Mouse (Mus musculus) heart, postnatal 14 days (tissue): ENCODE results near the gene Ccno. TPM values are rescaled to one million over a fixed set of nuclear protein-coding genes. Genes with fewer than 3 reads are reported as not detected.

Experiments
- microRNA-seq, 2 experiments: library from miRNA; unstranded; fragments of <30 nt; microRNA quantifications; one replicate each; pipeline ENCODE4 v1.2.0; 2021 to 2022
- total RNA-seq, 2 experiments: library from RNA; stranded (reverse); gene quantifications; 2 replicates each; pipeline ENCODE4 v1.2.3; 2021

Ccno gene
- total RNA-seq, 2 experiments from 2014 or later: 0.19 TPM; not detected in 1

Small RNA genes within 50 kb of the gene (microRNA-seq; reads per million reads assigned to microRNA genes)
- 143 to 367 reads per million in 2 experiments for gene Mir449a
- 0 to 0.81 reads per million in 2 experiments for gene Mir449b
- 0 to 0.48 reads per million in 2 experiments for gene Mir449c

Other genes with a start within 250 kb of the Ccno start
- gene Plpp1, start 187.0 kb upstream of the Ccno start, total RNA-seq: 10 to 100 TPM; 72.5 to 75.2 TPM
- gene Mtrex, start 60.4 kb upstream of the Ccno start, total RNA-seq: 10 to 100 TPM; 24.5 to 28.0 TPM
- 10 to 100 TPM; 12.7 to 12.8 TPM for gene Dhx29, start 60.3 kb upstream of the Ccno start, total RNA-seq
- gene Mcidas, start 6.0 kb downstream of the Ccno start, total RNA-seq: not detected
- not detected for gene Cdc20b, start 47.3 kb downstream of the Ccno start, total RNA-seq
- gene Gpx8, start 58.6 kb downstream of the Ccno start, total RNA-seq: 10 to 100 TPM; 36.1 to 41.0 TPM
- 1 to 10 TPM in 1 of 2 experiments, not detected in 1; 6.1 TPM for gene Gzma, start 113.2 kb downstream of the Ccno start, total RNA-seq
- gene Esm1, start 221.9 kb downstream of the Ccno start, total RNA-seq: under 1 TPM; 0.60 to 1.00 TPM
- not detected for gene Gzmk, start 238.1 kb downstream of the Ccno start, total RNA-seq